Mouse (Mus musculus) liver, postnatal 0 days (tissue): ENCODE data around the gene Phgdh. TPM values are rescaled to one million over a fixed set of nuclear protein-coding genes. Genes with fewer than 3 reads are reported as not detected.

Source experiments
- ATAC-seq: fragments of 200-750 bp; cut with Nextera tagmentation; 2 replicates; pipeline ENCODE4 v1.8.0; 2017; ENCODE audit warnings: mild to moderate bottlenecking, moderate library complexity
- DNase-seq: peaks from one replicate; pipeline ENCODE4 v3.0.0-alpha.2; 2016
- H3K27ac ChIP-seq: fragments of 300-500 bp; sonication (generic); 2 replicates; pipeline ENCODE4 v1.5.1; 2014; ENCODE audit warnings: antibody characterized with exemption, moderate library complexity, mild to moderate bottlenecking, low read depth
- H3K27me3 ChIP-seq: fragments of 300-500 bp; sonication (generic); 2 replicates; pipeline ENCODE4 v1.6.1; 2014; ENCODE audit warnings: low read length, control low read depth, mixed read lengths; ENCODE audit not compliant: insufficient read depth
- H3K36me3 ChIP-seq: fragments of 300-500 bp; sonication (generic); replicated peaks from 2 replicates; pipeline ENCODE4 v1.6.1; 2014; ENCODE audit warnings: mild to moderate bottlenecking, control low read depth, low read length, moderate library complexity, mixed read lengths; ENCODE audit not compliant: insufficient read depth
- H3K4me1 ChIP-seq: fragments of 300-500 bp; sonication (generic); 2 replicates; pipeline ENCODE4 v1.6.1; 2014; ENCODE audit warnings: antibody characterized with exemption, mild to moderate bottlenecking, control low read depth; ENCODE audit not compliant: insufficient read depth
- H3K4me2 ChIP-seq: fragments of 300-500 bp; sonication (generic); 2 replicates; pipeline ENCODE4 v1.6.1; 2014; ENCODE audit warnings: low read depth, mild to moderate bottlenecking, low read length, moderate library complexity, mixed read lengths
- H3K4me3 ChIP-seq: fragments of 300-500 bp; sonication (generic); 2 replicates; pipeline ENCODE4 v1.5.1; 2014; ENCODE audit warnings: low read depth, low read length
- H3K9ac ChIP-seq: fragments of 300-500 bp; sonication (generic); replicated peaks from 2 replicates; pipeline ENCODE4 v1.6.1; 2014; ENCODE audit warnings: mild to moderate bottlenecking, moderate library complexity
- H3K9me3 ChIP-seq: fragments of 300-500 bp; sonication (generic); 2 replicates; pipeline ENCODE4 v1.6.1; 2016; ENCODE audit warnings: mild to moderate bottlenecking, control low read depth, low read length, mixed read lengths
- CTCF ChIP-seq: sonication (generic); IDR thresholded peaks from 2 replicates; pipeline ENCODE4 v1.5.1; 2016; ENCODE audit warnings: antibody characterized with exemption, low read depth
- EP300 ChIP-seq: IDR thresholded peaks from 2 replicates; pipeline ENCODE4 v1.6.1; 2016; ENCODE audit warnings: antibody characterized with exemption, low read depth, mild to moderate bottlenecking
- WGBS: fragments of 180-500 bp; shearing (Covaris S2); extraction: QIAGEN DNeasy Blood & Tissue Kit; methylation state at CpG from one replicate; pipeline ENCODE4 v1.1.7; 2014; ENCODE audit not compliant: insufficient replicate concordance; 5-methylcytosine and 5-hydroxymethylcytosine counted together
- polyA plus RNA-seq: library from polyadenylated mRNA; unstranded; fragments of >200 nt; fragmentation: Nextera tagmentation; extraction: Ambion mirVana; gene quantifications from 2 replicates; pipeline ENCODE4 v1.2.1, GENCODE M21; 2015

The Phgdh gene
- polyA plus RNA-seq, 1 experiment from 2014 or later, result 32.7 TPM

DNA sequence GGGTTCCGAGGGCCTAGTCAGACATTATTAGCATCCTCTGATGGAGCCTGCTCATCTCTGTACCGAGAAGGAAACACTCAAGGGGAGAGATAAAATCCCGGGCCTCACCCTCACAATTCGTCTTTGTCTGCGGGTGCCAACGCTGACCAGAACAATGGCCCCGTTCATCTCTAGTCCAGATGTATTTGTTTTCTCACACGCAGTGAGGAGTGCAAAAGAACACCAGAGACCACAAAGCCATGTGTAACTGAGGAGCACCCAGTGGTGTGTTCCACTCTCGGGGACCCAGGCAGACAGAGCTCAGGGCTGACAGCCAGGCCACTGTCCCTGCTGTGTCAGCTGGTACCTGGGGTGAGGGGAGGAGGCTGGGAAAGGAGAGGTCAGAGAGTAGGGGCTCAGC, 15.6 kb downstream of the Phgdh start:
- DNase-seq (no peak), ATAC-seq (no peak)
- no peaks in the 10 kb centered on the region for H3K27me3 ChIP-seq
- H3K9me3 ChIP-seq, result no peaks in the 10 kb centered on the region
- H3K4me2 ChIP-seq, result no peak overlapping the region
- TF ChIP-seq EP300 (no peak), CTCF (no peak)
- no peak overlapping the region for H3K4me3 ChIP-seq
- no peak overlapping the region for H3K9ac ChIP-seq
- peaks cover 16% of the 10 kb centered on the region for H3K36me3 ChIP-seq
- WGBS, result 73% methylated on average over 9 of the region's 9 CpGs
- no peaks in the 10 kb centered on the region for H3K4me1 ChIP-seq
- H3K27ac ChIP-seq, result no peak overlapping the region

DNA sequence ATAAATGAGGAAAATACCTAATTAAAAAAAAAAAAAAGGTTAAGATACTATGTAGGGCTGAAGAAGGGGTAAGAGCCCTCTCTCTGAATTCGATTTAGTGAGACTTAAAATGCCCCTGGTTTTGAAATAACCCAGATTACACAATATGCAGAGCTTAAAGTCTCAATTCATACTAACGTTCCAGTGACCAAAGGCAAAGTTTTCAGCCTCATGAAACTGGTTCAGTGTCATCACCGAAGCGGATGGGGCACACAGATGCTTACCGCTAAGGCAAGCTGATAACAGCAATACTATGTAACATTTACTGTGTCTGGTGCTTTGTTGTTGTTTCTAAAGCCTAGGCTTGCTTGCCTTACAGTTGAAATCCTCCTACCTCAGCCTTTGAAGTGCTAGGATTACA, 17.6 kb downstream of the Phgdh start:
- no peaks in the 10 kb centered on the region for H3K9me3 ChIP-seq
- peaks cover 21% of the 10 kb centered on the region for H3K36me3 ChIP-seq
- H3K4me3 ChIP-seq, result no peak overlapping the region
- TF ChIP-seq EP300 (no peak), CTCF (no peak)
- no peaks in the 10 kb centered on the region for H3K4me1 ChIP-seq
- 58% methylated on average over 5 of the region's 5 CpGs for WGBS
- no peak overlapping the region for H3K27ac ChIP-seq
- H3K9ac ChIP-seq, result no peak overlapping the region
- peak; percentile 58 for ATAC-seq
- no peak for DNase-seq
- H3K27me3 ChIP-seq, result no peaks in the 10 kb centered on the region
- no peak overlapping the region for H3K4me2 ChIP-seq

DNA sequence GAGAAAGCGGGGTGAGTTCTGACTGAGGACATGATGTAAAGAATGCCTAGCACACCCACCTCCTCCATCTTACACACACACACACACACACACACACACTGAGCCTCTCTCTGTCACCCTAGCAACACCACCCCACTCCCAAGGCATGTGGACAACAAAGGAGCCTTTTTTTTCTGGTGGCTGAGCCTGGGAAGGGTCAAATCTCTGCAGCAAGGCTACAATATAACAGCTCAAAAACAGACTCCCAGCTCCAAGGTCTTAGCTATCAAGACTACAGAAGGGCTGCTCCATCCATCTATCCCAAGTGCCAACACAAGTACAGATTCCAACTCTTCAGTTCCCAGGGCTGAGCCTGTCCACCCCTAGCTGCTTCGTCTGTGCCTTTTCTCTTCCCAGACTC, 20.6 kb downstream of the Phgdh start:
- TF ChIP-seq CTCF (no peak), EP300 (no peak)
- no peak for ATAC-seq

DNA sequence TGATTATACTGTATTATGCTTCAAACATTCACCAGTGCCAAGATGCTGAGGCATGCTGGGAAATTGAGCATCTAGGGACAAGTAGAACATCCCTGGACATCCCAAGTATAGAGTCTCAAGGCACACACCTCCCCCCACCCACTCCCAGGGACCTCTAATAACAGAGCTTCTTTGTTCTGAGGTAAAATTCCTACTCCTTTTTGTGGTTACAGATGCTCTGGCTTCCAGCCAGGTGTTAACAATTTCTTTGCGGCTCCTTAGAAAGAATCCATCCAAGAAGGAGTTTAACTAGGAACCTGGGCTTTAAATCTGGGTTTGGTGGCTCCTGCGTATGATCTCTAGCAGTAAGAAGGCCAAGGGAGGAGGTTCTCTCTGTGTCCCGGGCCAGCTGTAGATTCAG, 22.6 kb downstream of the Phgdh start:
- TF ChIP-seq EP300, result no peak
- no peak for TF ChIP-seq CTCF
- H3K36me3 ChIP-seq, result peaks cover 16% of the 10 kb centered on the region
- WGBS, result 90% methylated on average over 3 of the region's 3 CpGs
- H3K27ac ChIP-seq, result no peak overlapping the region
- no peak overlapping the region for H3K4me2 ChIP-seq
- DNase-seq (no peak), ATAC-seq (no peak)
- no peak overlapping the region for H3K4me3 ChIP-seq
- H3K9ac ChIP-seq, result no peak overlapping the region
- no peaks in the 10 kb centered on the region for H3K4me1 ChIP-seq
- H3K9me3 ChIP-seq, result no peaks in the 10 kb centered on the region
- H3K27me3 ChIP-seq, result no peaks in the 10 kb centered on the region

More for the DNA sequence above, 20.6 kb downstream of the Phgdh start:
- Histone ChIP-seq H3K4me1 (no peaks in the 10 kb centered on the region), H3K4me2 (no peak overlapping the region), H3K36me3 (peaks cover 16% of the 10 kb centered on the region), H3K27me3 (no peaks in the 10 kb centered on the region), H3K27ac (no peak overlapping the region), H3K9me3 (no peaks in the 10 kb centered on the region), H3K4me3 (no peak overlapping the region), H3K9ac (no peak overlapping the region)
- no peak for DNase-seq
- WGBS, result 61% methylated on average over 2 of the region's 2 CpGs

DNA sequence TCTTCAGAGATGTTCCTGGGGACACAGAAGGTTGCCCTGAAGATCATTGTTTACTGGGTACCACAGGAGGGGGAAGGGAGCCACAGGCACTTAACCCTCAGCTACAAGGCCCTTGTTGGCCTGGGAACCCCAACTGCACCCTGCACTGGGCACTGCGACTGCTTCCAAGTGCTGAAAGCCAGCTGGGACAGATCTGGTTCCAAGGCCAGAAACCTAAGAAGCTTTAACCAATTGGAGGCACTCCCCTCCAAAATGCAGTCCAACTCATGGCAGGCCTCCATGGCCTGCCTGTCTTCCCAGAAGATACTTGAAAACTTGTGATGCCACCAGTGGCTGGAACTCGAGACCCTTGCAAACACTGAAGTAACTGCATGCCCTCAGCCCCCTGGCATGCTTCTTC, 24.6 kb downstream of the Phgdh start:
- H3K9me3 ChIP-seq, result no peaks in the 10 kb centered on the region
- no peaks in the 10 kb centered on the region for H3K4me1 ChIP-seq
- DNase-seq (no peak), ATAC-seq (no peak)
- H3K27ac ChIP-seq, result no peak overlapping the region
- 72% methylated on average over 2 of the region's 2 CpGs for whole genome bisulfite sequencing
- no peak overlapping the region for H3K9ac ChIP-seq
- TF ChIP-seq CTCF (no peak), EP300 (no peak)
- no peaks in the 10 kb centered on the region for H3K27me3 ChIP-seq
- no peak overlapping the region for H3K4me3 ChIP-seq
- peaks cover 16% of the 10 kb centered on the region for H3K36me3 ChIP-seq
- no peak overlapping the region for H3K4me2 ChIP-seq

DNA sequence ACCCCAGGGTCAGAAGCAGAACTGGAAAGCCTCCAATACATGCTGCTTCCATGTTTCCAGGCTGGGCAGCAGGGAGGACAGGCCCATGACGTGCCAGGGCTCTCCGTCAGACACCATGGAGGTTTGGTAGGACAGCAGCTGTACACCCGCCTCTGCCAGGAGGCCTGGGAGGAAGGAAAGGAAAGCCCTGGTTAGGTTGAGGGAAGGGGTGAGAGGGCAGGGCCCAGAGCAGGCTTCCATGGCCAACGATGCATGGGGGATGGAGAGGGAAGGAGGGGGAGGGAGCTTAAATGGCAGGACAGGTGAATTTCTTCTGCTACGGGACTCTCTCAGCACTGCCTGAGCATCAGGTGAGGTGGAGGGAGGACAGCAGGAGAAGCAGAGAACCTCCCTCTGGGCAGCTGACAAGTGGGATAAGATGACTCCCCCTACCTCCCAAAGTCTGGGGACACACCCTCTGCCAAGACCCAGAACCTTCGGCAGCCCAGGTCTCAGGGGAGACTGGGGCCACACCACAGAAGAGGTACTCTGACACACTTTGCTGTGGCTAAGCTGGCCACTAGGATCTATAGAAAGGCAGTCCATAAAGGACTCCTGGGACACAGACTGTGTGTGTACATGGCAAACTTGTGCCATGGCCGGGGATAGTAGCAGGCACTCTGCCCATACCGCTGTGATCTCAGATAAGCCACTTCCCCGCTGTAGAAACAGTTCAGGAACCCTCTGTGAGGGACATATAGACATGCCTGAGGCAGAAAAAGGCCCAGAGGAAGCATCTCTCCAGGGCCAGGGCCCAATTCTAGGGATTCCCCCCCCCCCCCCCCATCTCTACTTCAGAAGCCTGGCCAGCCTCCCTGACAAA, 26.3 kb downstream of the Phgdh start:
- TF ChIP-seq EP300 (no peak), CTCF (no peak)
- Histone ChIP-seq H3K36me3 (peaks cover 4% of the 10 kb centered on the region; the same call in 1 of the 2 replicates), H3K27me3 (no peaks in the 10 kb centered on the region), H3K4me3 (no peak overlapping the region), H3K4me1 (no peaks in the 10 kb centered on the region), H3K4me2 (no peak overlapping the region), H3K9ac (no peak overlapping the region), H3K27ac (no peak overlapping the region), H3K9me3 (no peaks in the 10 kb centered on the region)
- DNase-seq (no peak), ATAC-seq (peak; percentile 1; the same call in 1 of the 2 replicates)
- 73% methylated on average over 9 of the region's 9 CpGs for WGBS
